Mouse (Mus musculus) lung, postnatal 0 days (tissue): ENCODE results near the gene Slc24a2. TPM values are rescaled to one million over a fixed set of nuclear protein-coding genes. Genes with fewer than 3 reads are reported as not detected.

Source experiments
- ATAC-seq: fragments of 200-750 bp; cut with Nextera tagmentation; 2 replicates; pipeline ENCODE4 v1.8.0; 2017; ENCODE audit warnings: moderate library complexity
- DNase-seq: peaks from one replicate; pipeline ENCODE4 v3.0.0-alpha.2; 2016; ENCODE audit warnings: low spot score
- H3K27ac ChIP-seq: fragments of 300-500 bp; sonication (generic); 2 replicates; pipeline ENCODE4 v1.5.1; 2014; ENCODE audit warnings: antibody characterized with exemption, mild to moderate bottlenecking, low read length, mixed read lengths
- H3K27me3 ChIP-seq: fragments of 300-500 bp; sonication (generic); replicated peaks from 2 replicates; pipeline ENCODE4 v1.6.1; 2014; ENCODE audit warnings: low read length, mixed read lengths; ENCODE audit not compliant: insufficient read depth
- H3K36me3 ChIP-seq: fragments of 300-500 bp; sonication (generic); 2 replicates; pipeline ENCODE4 v1.6.1; 2014; ENCODE audit warnings: low read length, mixed read lengths; ENCODE audit not compliant: insufficient read depth
- H3K4me1 ChIP-seq: fragments of 300-500 bp; sonication (generic); 2 replicates; pipeline ENCODE4 v1.6.1; 2014; ENCODE audit warnings: antibody characterized with exemption, low read depth, low read length, mixed read lengths; ENCODE audit not compliant: insufficient read depth
- H3K4me2 ChIP-seq: fragments of 300-500 bp; sonication (generic); replicated peaks from 2 replicates; pipeline ENCODE4 v1.6.1; 2014; ENCODE audit warnings: low read depth, mild to moderate bottlenecking, low read length, moderate library complexity, mixed read lengths
- H3K4me3 ChIP-seq: fragments of 300-500 bp; sonication (generic); 2 replicates; pipeline ENCODE4 v1.5.1; 2014; ENCODE audit warnings: low read depth, low read length
- H3K9ac ChIP-seq: fragments of 300-500 bp; sonication (generic); replicated peaks from 2 replicates; pipeline ENCODE4 v1.6.1; 2014; ENCODE audit warnings: low read depth, mild to moderate bottlenecking
- H3K9me3 ChIP-seq: fragments of 300-500 bp; sonication (generic); 2 replicates; pipeline ENCODE4 v1.6.1; 2016; ENCODE audit warnings: low read length, mixed read lengths
- CTCF ChIP-seq: IDR thresholded peaks from 2 replicates; pipeline ENCODE4 v1.5.1; 2016; ENCODE audit warnings: antibody characterized with exemption, mild to moderate bottlenecking
- EP300 ChIP-seq: IDR thresholded peaks from 2 replicates; pipeline ENCODE4 v1.6.1; 2016; ENCODE audit warnings: antibody characterized with exemption, mild to moderate bottlenecking, control low read depth
- WGBS: fragments of 180-500 bp; shearing (Covaris S2); extraction: QIAGEN DNeasy Blood & Tissue Kit; methylation state at CpG from one replicate; pipeline ENCODE4 v1.1.7; 2014; 5-methylcytosine and 5-hydroxymethylcytosine counted together
- polyA plus RNA-seq: library from polyadenylated mRNA; unstranded; fragments of >200 nt; fragmentation: Nextera tagmentation; extraction: Ambion mirVana; gene quantifications from 2 replicates; pipeline ENCODE4 v1.2.1, GENCODE M21; 2015

Gene Slc24a2
- polyA plus RNA-seq, 1 experiment from 2014 or later, result 0.01 TPM

DNA sequence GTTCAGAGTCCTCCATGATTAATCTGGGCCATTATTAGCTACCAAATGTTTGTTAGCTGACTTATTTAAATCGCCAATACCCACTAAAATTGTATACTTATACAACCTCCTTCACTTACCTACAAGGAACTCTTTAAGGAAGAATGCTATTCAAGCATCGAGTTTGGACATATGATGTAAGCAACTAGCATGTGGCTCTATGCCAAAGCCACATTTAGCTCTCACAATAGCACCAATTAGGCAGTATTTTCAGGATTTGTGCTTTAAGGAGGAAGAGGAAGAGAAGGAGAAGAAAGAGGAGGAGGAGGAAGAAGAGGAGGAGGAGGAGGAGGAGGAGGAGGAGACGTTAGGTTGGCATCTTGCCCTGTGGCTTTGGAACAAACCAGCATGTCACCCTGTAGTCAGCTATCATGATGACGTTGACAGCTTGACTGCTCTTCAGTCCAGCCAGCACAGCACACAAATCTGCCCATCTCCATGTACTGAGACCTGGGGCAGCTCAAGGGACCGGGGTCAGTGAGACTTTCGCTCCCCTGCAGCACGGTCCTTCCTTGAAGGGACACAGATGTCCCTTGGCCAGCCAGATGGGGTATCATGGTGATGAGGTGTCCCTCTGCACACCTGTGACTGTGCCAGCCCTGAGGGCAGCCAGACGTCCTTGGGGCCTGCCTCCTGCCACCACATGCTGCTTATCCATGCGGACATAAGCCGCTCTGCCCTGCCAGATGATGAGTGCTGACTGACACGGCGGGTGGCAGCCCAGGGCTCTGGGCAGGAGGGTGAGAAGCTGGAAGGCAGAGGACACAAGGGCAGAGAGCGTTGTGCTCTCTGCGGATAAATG lies 203.7 kb downstream of the Slc24a2 start:
- H3K4me2 ChIP-seq, result no peak overlapping the region
- H3K9me3 ChIP-seq, result no peaks in the 10 kb centered on the region
- no peaks in the 10 kb centered on the region for H3K36me3 ChIP-seq
- H3K4me1 ChIP-seq, result no peaks in the 10 kb centered on the region
- DNase-seq (no peak), ATAC-seq (no peak)
- H3K27me3 ChIP-seq, result no peaks in the 10 kb centered on the region
- no peak overlapping the region for H3K27ac ChIP-seq
- no peak overlapping the region for H3K9ac ChIP-seq
- no peak for TF ChIP-seq EP300
- TF ChIP-seq CTCF, result no peak
- 67% methylated on average over 14 of the region's 14 CpGs for WGBS
- H3K4me3 ChIP-seq, result no peak overlapping the region

DNA sequence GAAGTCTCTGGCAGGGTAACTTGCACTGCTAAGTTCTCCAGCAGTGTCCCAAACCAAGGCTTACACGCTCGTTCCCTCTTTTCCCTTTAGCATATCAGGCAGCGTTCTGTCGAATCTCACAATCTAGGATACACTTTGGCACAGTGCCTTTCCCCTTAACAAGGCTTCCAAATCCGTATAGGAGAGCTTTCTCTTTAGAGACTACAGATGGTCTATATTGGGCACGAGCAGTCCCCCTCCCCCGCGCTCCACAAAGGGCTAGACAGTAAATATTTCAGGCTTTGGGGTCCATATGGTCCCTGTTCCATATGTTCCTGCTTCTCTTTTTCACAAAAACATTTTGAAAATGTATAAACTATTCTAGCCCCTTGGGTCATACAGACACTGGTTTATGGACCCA lies 205.7 kb downstream of the Slc24a2 start:
- no peak for ATAC-seq
- DNase-seq, result no peak

DNA sequence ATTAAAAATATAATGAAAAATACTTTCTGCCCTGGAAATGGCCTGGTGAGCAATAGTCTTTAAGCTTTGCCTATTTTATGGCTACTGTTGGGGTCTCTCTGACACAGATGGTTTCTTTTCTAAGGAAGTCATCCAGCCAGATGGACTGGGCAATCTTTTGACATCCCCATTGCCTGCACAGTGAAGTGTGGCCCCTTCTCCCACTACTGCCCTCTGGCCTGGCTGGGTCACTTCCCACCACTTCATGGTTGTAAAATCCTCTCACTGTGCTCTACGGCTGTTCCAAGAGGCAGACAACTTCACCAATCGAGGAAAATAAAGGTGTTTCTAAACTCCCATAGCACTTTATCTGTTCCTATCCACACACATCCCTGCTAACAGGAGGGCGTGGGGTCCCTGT lies 208.7 kb downstream of the Slc24a2 start:
- H3K4me3 ChIP-seq, result no peak overlapping the region
- H3K27me3 ChIP-seq, result no peaks in the 10 kb centered on the region
- H3K36me3 ChIP-seq, result no peaks in the 10 kb centered on the region
- WGBS, result 56% methylated on average over 3 of the region's 3 CpGs
- no peaks in the 10 kb centered on the region for H3K9me3 ChIP-seq
- TF ChIP-seq CTCF (no peak), EP300 (no peak)
- no peak overlapping the region for H3K9ac ChIP-seq
- H3K4me1 ChIP-seq, result no peaks in the 10 kb centered on the region
- H3K4me2 ChIP-seq, result no peak overlapping the region
- ATAC-seq (no peak), DNase-seq (no peak)
- H3K27ac ChIP-seq, result no peak overlapping the region

More for the DNA sequence above, 205.7 kb downstream of the Slc24a2 start:
- WGBS, result 70% methylated on average over 8 of the region's 8 CpGs
- H3K9me3 ChIP-seq, result no peaks in the 10 kb centered on the region
- no peak overlapping the region for H3K4me2 ChIP-seq
- H3K27ac ChIP-seq, result no peak overlapping the region
- no peaks in the 10 kb centered on the region for H3K36me3 ChIP-seq
- H3K4me1 ChIP-seq, result no peaks in the 10 kb centered on the region
- no peaks in the 10 kb centered on the region for H3K27me3 ChIP-seq
- no peak for TF ChIP-seq CTCF
- TF ChIP-seq EP300, result no peak
- H3K9ac ChIP-seq, result no peak overlapping the region
- H3K4me3 ChIP-seq, result no peak overlapping the region

DNA sequence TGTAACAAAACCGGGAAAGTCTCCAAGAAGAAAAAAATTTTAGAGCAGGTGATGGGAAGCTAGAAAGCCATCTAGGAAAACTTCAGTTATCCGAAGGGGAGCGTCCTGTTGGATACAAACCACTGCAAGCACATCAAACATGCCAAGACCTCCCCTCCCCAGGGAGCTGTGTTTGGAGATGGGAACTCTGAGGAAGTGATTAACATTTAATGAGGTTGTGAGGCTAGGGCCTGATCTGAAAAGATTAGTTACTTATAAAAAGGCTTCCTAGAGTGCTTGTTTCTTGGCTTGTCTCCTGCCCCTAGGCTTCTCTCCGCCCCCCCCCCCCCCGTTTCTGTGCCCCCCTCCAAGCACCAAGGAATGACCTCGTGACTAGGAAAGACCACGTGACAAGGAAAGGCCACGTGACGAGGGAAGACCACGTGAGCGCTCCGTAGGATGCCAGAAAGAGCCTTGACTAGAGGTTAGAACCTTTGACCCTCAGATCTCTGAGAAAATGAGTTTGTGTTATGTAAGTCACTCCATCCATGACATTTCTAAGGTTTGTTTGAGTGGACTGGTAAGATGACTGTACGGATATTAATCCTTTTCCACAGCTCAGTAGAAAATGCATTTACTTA lies 210.7 kb downstream of the Slc24a2 start:
- H3K4me3 ChIP-seq, result no peak overlapping the region
- H3K9me3 ChIP-seq, result no peaks in the 10 kb centered on the region
- H3K9ac ChIP-seq, result no peak overlapping the region
- no peaks in the 10 kb centered on the region for H3K4me1 ChIP-seq
- no peak overlapping the region for H3K4me2 ChIP-seq
- no peak for DNase-seq
- no peaks in the 10 kb centered on the region for H3K36me3 ChIP-seq
- no peaks in the 10 kb centered on the region for H3K27me3 ChIP-seq
- no peak for ATAC-seq
- TF ChIP-seq CTCF, result no peak
- TF ChIP-seq EP300, result no peak
- 55% methylated on average over 13 of the region's 13 CpGs for WGBS
- H3K27ac ChIP-seq, result no peak overlapping the region

DNA sequence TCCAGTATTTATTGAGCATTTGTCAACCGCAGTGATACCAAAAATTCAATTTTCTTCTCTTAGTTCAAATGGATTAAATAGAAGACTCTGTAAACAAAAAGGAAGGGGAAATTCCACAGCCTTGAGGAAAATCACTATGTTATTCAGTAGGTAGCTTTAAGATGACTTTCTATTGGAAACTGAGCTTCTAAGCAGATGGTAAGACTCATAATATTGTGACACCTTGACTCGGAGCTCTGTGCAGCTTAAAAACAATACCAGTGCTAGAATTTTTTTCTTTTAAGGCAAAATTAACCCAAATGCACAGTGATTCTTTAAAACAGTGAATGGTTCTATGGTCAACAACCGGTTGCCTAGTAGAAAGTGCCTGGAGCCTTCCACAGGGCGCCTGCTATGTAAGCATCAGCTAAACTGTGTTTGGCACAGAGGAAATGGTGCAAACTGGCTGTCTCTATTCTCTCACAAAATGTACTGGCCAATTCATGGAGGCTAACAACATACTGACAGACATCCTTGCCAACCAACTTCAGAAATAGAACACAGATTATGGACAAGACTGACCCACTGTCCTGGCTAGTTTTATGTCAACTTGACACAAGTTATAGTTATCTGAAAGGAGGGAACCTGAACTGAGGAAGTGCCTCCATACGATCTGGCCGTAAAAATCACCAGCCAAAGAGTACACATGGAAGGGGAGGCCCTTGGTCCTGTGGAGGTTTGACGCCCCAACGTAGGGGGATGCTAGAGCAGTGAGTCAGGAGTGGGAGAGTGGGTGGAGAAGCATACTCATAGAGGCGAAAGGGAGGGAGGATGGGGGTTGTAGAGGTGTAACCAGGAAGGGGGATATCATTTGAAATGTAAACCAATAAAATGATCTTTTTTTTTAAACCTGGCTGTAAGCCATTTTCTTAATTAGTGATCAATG lies 211.9 kb downstream of the Slc24a2 start:
- Histone ChIP-seq H3K27me3 (no peaks in the 10 kb centered on the region), H3K36me3 (no peaks in the 10 kb centered on the region), H3K27ac (no peak overlapping the region), H3K4me2 (no peak overlapping the region), H3K4me1 (no peaks in the 10 kb centered on the region), H3K4me3 (no peak overlapping the region), H3K9me3 (no peaks in the 10 kb centered on the region), H3K9ac (no peak overlapping the region)
- ATAC-seq, result no peak
- no peak for DNase-seq
- 68% methylated on average over 9 of the region's 9 CpGs for WGBS
- TF ChIP-seq EP300 (no peak), CTCF (no peak)

DNA sequence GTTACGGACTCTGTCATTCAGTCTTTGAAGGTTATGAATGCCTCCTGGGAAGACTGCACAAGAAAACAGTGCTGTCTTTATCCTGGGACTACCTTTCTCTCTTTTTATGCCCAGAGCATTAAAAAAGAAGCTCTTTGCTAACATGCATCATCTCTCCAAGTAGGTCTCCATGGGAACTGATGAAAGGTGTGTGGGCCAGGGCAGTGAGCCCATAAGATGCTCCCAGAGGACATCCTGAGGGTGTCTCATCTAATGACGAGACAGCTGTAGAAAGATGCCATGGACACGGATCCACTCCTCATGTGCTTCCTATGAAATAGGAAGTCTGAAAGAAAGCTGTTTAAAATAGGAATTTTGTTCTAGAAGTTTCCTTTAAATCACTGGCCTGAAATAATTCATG lies 212.8 kb downstream of the Slc24a2 start:
- Histone ChIP-seq H3K27me3 (no peaks in the 10 kb centered on the region), H3K4me2 (no peak overlapping the region), H3K4me3 (no peak overlapping the region), H3K27ac (no peak overlapping the region), H3K36me3 (no peaks in the 10 kb centered on the region), H3K9me3 (no peaks in the 10 kb centered on the region), H3K4me1 (no peaks in the 10 kb centered on the region), H3K9ac (no peak overlapping the region)
- DNase-seq (no peak), ATAC-seq (no peak)
- TF ChIP-seq EP300 (no peak), CTCF (no peak)
- WGBS, result 61% methylated on average over 3 of the region's 3 CpGs
